Mouse (Mus musculus) thymus, postnatal 10 days (tissue): ENCODE results near the gene Golm1.
"Not testable (repeated sequence)": the region's sequence is repeated elsewhere in the genome, so short reads cannot be mapped to it uniquely, and the experiment has no call there.

Source experiments
- DNase-seq, 2 experiments: peaks; one replicate each; pipeline ENCODE4 v3.0.0; 2021; ENCODE audit warnings: low spot score in 2 of 2

Golm1 gene

GRCm38 (mm10) chr13:59675151-59676011 lies at the start of gene Golm1:
Golm1 (minus strand) TSS chr13:59675811.
- no peak for DNase-seq

- DNase-seq: not testable (repeated sequence)
Observed at GRCm38 (mm10) chr13:59722089-59722488, 46.5 kb upstream of the Golm1 start.

DNA sequence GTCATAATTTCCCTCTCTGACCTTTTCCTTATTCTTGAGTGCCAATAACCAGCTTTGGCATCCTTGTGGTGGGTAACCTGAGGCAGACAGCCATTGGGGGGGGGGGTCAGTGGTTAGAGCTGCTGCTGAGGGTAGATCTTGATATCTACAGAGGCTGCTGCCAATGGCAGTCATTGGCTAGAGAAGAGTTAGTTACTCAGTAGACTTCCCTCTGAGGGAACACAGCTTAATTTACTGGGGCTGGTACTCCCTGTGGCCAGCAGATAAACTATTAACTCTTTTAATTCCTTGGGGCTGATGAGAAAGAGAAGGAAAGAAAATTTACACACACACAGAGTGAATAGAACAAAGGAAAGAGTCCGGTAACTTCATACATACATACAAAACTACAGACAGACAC lies 43.9 kb upstream of the Golm1 start:
- no peak for DNase-seq

- DNase-seq: not testable (repeated sequence)
Observed at GRCm38 (mm10) chr13:59718857-59719440, 43.3 kb upstream of the Golm1 start.

GRCm38 (mm10) chr13:59713710-59714109 lies 38.1 kb upstream of the Golm1 start:
- DNase-seq: no peak

- not testable (repeated sequence) for DNase-seq
Observed at GRCm38 (mm10) chr13:59711984-59712383, 36.4 kb upstream of the Golm1 start, which contains the start of gene Spata31d1b. Spata31d1b (plus strand) TSS chr13:59712284.

DNA sequence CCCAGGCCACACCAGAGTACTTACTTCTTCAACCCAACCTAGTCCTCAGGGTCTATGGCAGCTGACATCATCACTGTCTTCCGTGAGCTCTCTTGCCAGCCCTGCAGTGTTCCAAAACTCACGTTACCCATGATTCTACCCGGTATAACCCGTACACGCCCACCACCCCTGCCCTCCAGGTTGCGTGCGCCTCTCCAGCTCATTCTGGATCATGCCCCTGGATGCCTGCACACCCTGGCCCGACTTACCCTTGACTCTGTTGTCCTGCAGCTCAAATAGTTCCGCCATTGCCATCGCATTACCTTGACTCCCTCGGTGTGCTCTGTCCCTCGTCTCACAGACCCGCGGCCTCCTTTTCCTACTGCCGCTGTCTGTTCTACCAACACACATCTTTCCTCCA lies 34.6 kb upstream of the Golm1 start, which contains the start of gene Spata31d1a:
Gene Spata31d1a, minus strand, starts transcription at position 101 of the 400 bp plus-strand sequence.
- no peak for DNase-seq

DNA sequence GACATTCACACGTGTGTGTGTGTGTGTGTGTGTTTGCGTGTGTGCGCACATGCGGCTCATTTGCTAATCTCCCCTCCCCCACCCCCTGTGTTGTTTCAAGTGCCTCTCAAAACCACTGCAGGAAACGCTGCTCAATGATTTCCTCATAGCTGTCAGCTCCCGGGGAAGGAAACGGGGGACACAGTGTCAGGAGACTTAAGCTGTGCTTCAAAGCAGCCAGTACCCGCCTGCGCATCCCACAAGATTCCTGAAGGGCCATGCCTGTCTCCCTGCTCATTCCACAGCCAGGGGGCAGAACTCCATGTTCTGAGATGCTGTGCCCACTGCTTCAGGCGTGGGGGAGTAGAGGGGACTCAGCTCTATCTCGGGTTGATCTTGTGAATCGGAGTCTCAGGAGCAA lies 29.0 kb upstream of the Golm1 start:
- DNase-seq: no peak

DNA sequence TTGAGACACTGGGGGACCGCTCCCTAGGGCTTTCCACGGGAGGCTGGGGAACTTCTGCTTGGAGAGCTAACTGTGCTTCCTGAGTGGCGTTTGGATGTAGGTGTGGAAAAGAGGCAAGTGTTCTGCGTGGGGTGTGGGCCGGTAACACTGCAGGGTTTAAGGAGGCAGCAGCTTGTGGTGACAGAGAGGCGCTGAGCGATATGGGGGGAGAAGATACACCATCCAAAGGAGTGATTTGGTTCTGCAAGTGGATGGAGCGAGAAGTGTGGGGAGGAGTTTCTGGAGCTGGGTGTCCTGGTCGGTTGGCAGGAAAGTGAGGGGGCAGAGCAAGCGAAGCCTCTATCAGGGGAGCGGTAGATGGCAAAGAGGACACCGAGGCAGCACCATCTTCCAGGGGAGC lies 27.9 kb upstream of the Golm1 start:
- no peak for DNase-seq

- DNase-seq: not testable (repeated sequence)
Observed at GRCm38 (mm10) chr13:59700137-59700536, 24.5 kb upstream of the Golm1 start.

DNA sequence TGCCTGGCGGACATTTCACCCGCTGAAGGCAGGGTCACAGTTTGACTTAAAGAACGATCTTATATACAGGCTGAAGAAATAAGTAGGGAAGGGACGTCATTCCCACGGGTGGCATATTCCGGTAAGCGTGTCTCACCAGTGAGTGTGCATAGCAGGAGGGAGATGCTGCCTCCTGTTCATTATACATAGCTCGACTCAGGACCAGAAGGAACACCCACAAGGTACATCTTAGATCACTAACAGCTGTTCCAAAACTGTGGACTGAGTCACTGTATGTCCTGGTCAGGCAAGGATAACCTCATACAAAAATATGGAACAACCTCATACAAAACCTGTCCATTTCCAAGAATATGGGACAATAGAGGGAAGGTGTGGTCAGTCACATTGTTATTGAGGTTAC lies 23.5 kb upstream of the Golm1 start:
- no peak for DNase-seq

- no peak for DNase-seq
Observed at GRCm38 (mm10) chr13:59695781-59696180, 20.2 kb upstream of the Golm1 start.

GRCm38 (mm10) chr13:59694008-59694407 lies 18.4 kb upstream of the Golm1 start, which contains the start of gene 4921517D22Rik:
4921517D22Rik (minus strand) TSS chr13:59694108.
- no peak for DNase-seq

DNA sequence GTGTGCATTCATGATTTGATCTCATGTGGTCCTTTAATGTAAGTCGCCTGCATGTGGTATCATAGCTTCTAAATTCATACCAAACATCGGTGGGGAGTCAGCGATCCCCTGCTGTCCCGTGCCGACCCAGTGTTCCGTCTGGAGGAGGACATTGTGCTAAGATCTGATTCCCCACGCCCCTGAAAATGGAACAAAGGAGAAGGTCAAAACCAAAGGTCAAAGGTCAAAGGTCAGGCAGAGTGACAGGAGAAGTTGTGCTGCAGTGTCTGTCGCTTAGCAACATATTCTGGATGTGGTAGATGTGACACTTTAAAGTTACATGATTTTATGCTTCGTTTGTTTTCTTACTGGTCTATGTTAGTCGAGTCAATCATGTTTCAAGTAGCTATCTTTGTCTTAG lies 15.9 kb upstream of the Golm1 start:
- no peak for DNase-seq

GRCm38 (mm10) chr13:59690576-59690975 lies 15.0 kb upstream of the Golm1 start:
- no peak for DNase-seq

DNA sequence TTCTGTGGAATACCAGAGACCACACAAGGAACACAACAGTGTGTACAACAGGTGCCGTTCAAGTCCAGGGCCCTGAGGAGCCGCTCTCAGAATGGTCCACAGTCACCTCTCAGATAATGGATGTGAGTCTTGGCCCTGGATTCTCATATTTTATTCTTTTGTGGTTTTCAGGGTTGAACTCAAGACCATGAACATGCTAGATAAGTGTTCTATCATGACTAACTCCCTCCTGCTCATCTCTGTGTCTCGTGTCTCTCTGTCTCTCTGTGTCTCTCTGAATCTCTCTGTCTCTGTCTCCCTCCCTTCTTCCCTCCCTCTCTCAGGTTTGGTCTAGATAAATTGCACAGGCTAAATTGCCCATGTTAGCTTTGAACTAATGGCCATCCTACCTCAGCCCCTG lies 14.2 kb upstream of the Golm1 start:
- DNase-seq: no peak

GRCm38 (mm10) chr13:59689313-59689712 lies 13.7 kb upstream of the Golm1 start:
- DNase-seq: no peak

DNA sequence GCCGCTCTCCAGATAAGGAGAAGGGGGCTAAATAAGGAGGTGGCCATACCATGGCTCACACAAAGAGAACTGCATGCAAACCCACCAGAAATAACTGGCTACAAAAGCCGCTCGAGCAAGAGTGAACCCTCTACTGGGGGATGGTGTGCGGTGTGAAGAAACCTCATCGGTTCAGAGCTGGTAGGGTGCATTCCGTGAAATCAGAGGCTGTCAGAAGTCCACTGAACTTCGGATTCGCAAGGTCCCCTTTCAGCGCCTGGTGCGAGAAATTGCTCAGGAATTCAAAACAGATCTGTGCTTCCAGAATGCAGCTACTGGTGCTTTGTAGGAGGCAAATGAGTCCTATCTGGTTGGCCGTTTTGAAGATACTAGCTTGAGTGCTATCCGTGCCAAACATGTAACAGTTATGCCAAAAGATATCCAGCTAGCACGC lies 12.7 kb upstream of the Golm1 start:
- DNase-seq: no peak

GRCm38 (mm10) chr13:59685236-59685635 lies 9.6 kb upstream of the Golm1 start:
- no peak for DNase-seq

DNA sequence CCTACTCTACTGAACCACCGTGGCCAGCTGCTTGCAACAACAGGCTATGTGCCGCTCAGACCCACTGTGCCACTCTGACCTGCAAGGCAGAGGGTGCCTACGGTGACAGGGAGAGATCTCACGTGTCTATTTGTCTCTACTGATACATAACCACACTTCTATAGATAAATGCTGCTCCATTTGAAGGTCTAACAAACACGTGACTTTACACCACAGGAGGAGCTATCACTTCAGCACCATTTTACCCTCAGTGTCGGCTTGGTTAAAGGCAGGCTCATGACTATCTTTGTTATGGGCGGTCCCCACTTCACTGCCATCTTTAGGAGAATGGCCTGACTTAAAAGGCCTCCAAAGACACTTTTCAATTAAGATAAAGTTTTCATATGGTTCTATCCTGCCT lies 7.0 kb upstream of the Golm1 start:
- no peak for DNase-seq

DNA sequence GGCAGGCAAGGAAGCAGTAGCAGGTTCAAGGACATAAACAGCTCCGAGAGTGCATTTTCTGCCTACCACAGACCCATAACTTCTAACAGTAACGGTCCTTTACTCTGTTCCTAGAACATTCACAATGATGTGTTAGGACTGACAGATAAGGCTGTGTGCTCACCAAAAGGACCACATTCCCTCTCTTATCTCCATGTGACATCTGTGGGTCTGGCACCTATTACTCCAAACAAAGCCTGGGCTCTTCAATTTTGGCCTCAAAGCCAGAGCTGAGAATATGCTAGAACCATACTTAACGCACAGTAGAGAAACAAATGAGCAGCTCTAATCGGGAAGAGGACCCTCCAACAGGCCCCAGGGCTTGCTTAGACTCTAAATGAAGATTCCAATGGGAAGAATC lies 4.3 kb upstream of the Golm1 start:
- DNase-seq: no peak

GRCm38 (mm10) chr13:59679306-59679705 lies 3.7 kb upstream of the Golm1 start:
- no peak for DNase-seq
